Mouse (Mus musculus) limb, embryonic 10.5 days (tissue): ENCODE data around the gene Ppp2r5a. TPM values are rescaled to one million over a fixed set of nuclear protein-coding genes. Genes with fewer than 3 reads are reported as not detected.

ENCODE experiments used
- DNase-seq: peaks from one replicate; pipeline ENCODE4 v3.0.0-alpha.2; 2017; ENCODE audit warnings: low spot score
- H3K27ac ChIP-seq: fragments of 300-500 bp; sonication (generic); 2 replicates; pipeline ENCODE4 v1.5.1; 2016; ENCODE audit warnings: mild to moderate bottlenecking
- H3K27me3 ChIP-seq: fragments of 300-500 bp; sonication (generic); 2 replicates; pipeline ENCODE4 v1.6.1; 2016; ENCODE audit warnings: low read depth, mild to moderate bottlenecking; ENCODE audit not compliant: poor library complexity, severe bottlenecking
- H3K36me3 ChIP-seq: fragments of 300-500 bp; sonication (generic); 2 replicates; pipeline ENCODE4 v1.6.1; 2016; ENCODE audit warnings: mild to moderate bottlenecking, moderate library complexity
- H3K4me1 ChIP-seq: fragments of 300-500 bp; sonication (generic); 2 replicates; pipeline ENCODE4 v1.6.1; 2016
- H3K4me3 ChIP-seq: fragments of 300-500 bp; sonication (generic); 2 replicates; pipeline ENCODE4 v1.5.1; 2016; ENCODE audit warnings: mild to moderate bottlenecking, moderate library complexity
- H3K9me3 ChIP-seq: fragments of 300-500 bp; sonication (generic); replicated peaks from 2 replicates; pipeline ENCODE4 v1.6.1; 2016; ENCODE audit warnings: mild to moderate bottlenecking
- WGBS: fragments of 180-500 bp; shearing (Covaris S2); methylation state at CpG from one replicate; pipeline ENCODE4 v1.1.7; 2016; 5-methylcytosine and 5-hydroxymethylcytosine counted together
- polyA plus RNA-seq: library from polyadenylated mRNA; unstranded; fragments of >200 nt; fragmentation: Nextera tagmentation; extraction: Ambion mirVana; gene quantifications from 2 replicates; pipeline ENCODE4 v1.2.1, GENCODE M21; 2016

The Ppp2r5a gene
- 11.3 and 14.4 TPM in 2 replicates for polyA plus RNA-seq

DNA sequence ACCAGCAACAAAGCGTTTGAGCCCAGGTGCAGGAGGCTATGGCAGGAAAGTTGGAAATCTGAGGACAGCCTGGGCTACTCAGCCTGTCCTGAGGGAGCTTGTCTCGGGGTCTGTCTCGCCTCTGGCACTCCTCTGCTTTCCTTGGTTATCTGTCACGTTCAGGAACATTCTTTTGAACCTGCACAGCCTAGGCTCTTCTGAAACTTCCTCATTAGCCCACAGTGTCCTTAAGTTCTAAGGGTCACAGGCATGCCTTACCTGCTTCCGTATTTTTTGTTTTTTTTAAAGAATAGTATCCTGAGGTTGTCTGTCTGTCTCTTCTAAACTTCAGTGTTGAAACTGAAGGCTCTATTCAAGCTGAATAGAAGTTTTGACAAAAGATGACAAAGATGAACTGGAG, at the start of gene Ppp2r5a:
TSS of gene Ppp2r5a (minus strand) at position 199 of the 400 bp plus-strand sequence.
- no peak for DNase-seq
- no peak within 1 kb of the TSS for H3K27ac ChIP-seq
- H3K27me3 ChIP-seq = no peaks in the 10 kb centered on the region
- H3K9me3 ChIP-seq = no peaks in the 10 kb centered on the region
- no peak within 1 kb of the TSS for H3K4me3 ChIP-seq
- H3K4me1 ChIP-seq = peaks cover 7% of the 10 kb centered on the region
- H3K36me3 ChIP-seq = no peaks in the 10 kb centered on the region
- 54% methylated on average over 5 of the region's 5 CpGs for WGBS

DNA sequence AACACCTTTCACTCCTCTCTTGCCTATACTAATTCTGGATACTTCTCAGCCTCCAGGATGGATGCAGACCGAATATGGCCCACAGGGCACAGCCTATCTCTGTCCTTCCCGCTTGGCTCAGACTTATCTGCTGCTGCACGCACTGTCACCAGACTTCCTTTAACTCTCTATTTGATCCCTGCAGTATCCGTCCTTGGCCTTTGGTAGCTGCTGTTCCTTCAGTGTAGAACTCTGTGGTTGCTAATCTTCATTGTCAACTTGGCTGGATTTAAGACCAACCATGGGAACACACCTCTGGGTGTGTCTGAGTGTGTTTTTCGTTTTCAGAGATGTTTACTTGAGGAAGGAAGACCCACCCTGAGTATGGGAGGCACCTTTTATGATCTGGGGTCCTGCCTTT, 47.5 kb upstream of the Ppp2r5a start:
- Histone ChIP-seq H3K27ac (no peak overlapping the region), H3K4me3 (no peak overlapping the region), H3K9me3 (no peaks in the 10 kb centered on the region), H3K36me3 (no peaks in the 10 kb centered on the region), H3K4me1 (peaks cover 6% of the 10 kb centered on the region; the same call in 1 of the 2 replicates), H3K27me3 (no peaks in the 10 kb centered on the region)
- no peak for DNase-seq
- WGBS = 80% methylated on average over 5 of the region's 5 CpGs

DNA sequence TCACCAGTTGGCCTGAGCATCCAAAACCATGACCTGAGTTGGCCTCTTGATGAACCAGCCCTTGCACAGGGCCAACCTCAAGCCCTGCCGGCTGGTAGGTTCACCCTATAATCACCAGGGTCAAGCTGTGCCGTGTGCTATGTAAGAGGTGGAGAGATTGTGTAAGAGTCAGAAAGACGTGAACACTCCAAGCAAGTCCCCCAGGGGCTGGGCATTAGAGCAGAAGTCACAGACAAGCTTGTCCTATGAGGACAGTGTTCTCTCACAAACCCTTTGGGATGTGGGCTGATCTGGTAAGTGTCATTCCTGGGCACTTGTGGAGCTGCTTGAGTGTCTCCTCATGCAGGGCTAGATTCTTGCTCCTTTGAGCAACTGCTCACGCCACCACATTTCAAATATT, 46.5 kb upstream of the Ppp2r5a start:
- Histone ChIP-seq H3K36me3 (no peaks in the 10 kb centered on the region), H3K9me3 (no peaks in the 10 kb centered on the region), H3K27ac (no peak overlapping the region), H3K4me3 (no peak overlapping the region), H3K4me1 (0 out of 2 replicates have a peak, but pooled peaks cover 2% of the 10 kb centered on the region), H3K27me3 (no peaks in the 10 kb centered on the region)
- DNase-seq = no peak
- 87% methylated on average over 4 of the region's 4 CpGs for WGBS

DNA sequence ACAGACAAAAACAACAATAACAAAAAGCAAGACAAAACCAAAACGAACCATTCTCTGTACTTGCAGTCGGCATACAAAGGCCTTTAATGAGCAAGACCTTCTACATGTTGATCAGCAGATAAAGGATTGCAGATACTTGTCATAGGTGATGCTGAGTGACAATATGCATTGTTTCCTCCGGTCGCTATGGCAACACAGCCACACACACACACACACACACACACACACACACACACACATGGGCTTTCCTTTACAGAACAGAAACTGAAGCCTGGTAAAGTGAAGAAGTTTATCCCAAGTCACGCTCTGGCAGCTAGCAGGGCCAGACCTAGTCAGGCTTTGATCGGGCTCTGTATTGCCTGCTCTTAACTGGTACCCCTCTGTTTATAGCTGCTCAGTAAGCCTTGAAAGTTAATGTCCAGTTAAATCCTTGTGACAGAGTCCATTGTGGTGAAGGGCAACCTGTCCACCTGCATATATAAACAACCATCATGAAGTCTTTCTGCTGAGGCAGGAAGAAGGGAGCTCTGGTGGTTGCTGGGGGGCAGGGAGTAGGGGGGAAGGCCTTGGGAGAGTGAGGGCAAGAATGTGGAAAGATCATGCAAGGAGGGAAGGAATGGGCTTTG, 44.4 kb upstream of the Ppp2r5a start:
- Histone ChIP-seq H3K27ac (no peak overlapping the region), H3K27me3 (no peaks in the 10 kb centered on the region), H3K9me3 (no peaks in the 10 kb centered on the region), H3K4me1 (0 out of 2 replicates have a peak, but pooled peaks cover 2% of the 10 kb centered on the region), H3K4me3 (no peak overlapping the region), H3K36me3 (no peaks in the 10 kb centered on the region)
- WGBS = 84% methylated on average over 6 of the region's 6 CpGs
- DNase-seq = no peak

DNA sequence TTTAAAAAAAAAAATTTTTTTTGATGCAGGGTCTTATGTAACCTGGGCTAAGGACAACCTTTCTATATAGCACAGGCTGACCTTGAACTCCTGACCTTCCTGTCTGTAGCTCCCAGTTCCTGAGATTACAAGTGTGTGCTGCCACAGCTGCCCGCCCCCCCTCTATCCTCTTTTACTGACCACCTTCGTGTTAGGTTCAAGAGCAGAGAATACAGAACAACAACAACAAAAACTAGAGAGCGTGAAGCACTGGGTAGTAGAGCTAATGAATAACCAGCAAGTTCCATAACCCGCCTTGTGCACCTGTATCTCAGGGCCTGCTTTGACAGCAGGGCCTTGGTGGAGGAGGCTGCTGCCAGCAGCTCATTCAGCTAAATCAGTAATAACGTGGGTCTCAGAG, 43.2 kb upstream of the Ppp2r5a start:
- WGBS = 79% methylated on average over 5 of the region's 5 CpGs
- no peaks in the 10 kb centered on the region for H3K36me3 ChIP-seq
- no peak overlapping the region for H3K4me3 ChIP-seq
- no peaks in the 10 kb centered on the region for H3K9me3 ChIP-seq
- DNase-seq = no peak
- 0 out of 2 replicates have a peak, but pooled peaks cover 2% of the 10 kb centered on the region for H3K4me1 ChIP-seq
- no peak overlapping the region for H3K27ac ChIP-seq
- no peaks in the 10 kb centered on the region for H3K27me3 ChIP-seq

DNA sequence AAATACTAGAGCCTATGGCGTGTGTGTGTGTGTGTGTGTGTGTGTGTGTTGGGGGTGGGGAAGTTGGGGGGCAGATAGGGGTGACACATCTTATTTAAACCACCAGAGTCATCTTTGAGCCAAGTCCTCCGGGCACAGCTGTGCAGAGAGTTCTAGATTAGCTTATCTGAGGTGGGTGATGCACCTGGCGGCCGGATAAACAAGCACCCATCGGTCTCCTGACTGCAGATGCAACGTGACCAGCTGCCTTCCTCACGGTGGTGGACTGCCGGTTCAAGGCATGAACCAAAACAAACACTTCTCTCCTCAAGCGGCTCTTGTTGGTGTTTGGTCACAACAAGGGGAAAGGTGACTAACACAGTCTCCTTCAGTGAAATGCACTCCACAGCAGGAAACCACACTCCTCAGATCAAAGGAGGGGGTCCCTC, 42.8 kb upstream of the Ppp2r5a start:
- no peak for DNase-seq
- H3K4me3 ChIP-seq = no peak overlapping the region
- no peaks in the 10 kb centered on the region for H3K36me3 ChIP-seq
- H3K27me3 ChIP-seq = no peaks in the 10 kb centered on the region
- H3K9me3 ChIP-seq = no peaks in the 10 kb centered on the region
- no peak overlapping the region for H3K27ac ChIP-seq
- 0 out of 2 replicates have a peak, but pooled peaks cover 2% of the 10 kb centered on the region for H3K4me1 ChIP-seq
- WGBS = 68% methylated on average over 9 of the region's 9 CpGs

DNA sequence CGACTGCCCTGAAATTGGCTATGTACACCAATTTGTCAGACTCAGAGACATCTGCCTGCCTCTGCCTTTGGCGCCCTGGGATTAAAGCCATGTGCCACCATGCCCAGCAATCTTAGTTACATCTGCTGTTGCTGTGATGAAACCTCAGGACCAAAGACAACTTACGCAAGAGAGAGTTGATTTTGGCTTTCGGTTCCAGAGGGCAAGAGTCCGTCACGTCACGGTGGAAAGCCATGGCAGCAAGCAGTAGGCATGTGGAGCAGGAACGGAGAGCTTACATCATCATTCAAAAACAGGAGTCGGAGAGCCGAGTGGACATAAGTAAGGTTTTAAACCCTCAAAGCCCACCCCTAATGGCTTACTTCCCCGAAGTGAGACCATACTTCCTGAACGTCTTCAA, 42.3 kb upstream of the Ppp2r5a start:
- no peaks in the 10 kb centered on the region for H3K27me3 ChIP-seq
- DNase-seq = no peak
- H3K4me3 ChIP-seq = no peak overlapping the region
- H3K36me3 ChIP-seq = no peaks in the 10 kb centered on the region
- 87% methylated on average over 12 of the region's 12 CpGs for WGBS
- 0 out of 2 replicates have a peak, but pooled peaks cover 2% of the 10 kb centered on the region for H3K4me1 ChIP-seq
- H3K27ac ChIP-seq = no peak overlapping the region
- no peaks in the 10 kb centered on the region for H3K9me3 ChIP-seq

DNA sequence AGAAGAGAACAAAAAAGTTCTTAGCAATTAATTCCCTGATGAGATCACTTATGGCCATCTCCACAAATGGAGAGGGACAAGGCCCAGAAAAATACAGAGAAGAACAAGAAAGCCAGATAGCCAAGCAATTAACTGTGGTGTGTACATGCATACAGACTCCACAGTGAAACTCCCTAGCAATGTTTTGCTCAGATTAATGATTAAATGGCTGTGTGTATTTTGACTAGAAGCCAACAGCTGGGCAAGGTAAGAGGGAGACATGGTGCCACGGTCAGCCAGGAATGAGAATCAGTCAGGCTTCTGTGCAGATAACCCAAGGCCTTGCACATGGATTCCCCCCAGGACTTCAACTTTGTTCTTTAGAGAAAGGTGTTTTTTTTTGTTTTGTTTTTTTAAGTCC, 41.4 kb upstream of the Ppp2r5a start:
- no peaks in the 10 kb centered on the region for H3K27me3 ChIP-seq
- 0 out of 2 replicates have a peak, but pooled peaks cover 2% of the 10 kb centered on the region for H3K4me1 ChIP-seq
- no peak for DNase-seq
- H3K27ac ChIP-seq = no peak overlapping the region
- no peaks in the 10 kb centered on the region for H3K36me3 ChIP-seq
- no peaks in the 10 kb centered on the region for H3K9me3 ChIP-seq
- 83% methylated on average over 1 of the region's 1 CpGs for WGBS
- H3K4me3 ChIP-seq = no peak overlapping the region

DNA sequence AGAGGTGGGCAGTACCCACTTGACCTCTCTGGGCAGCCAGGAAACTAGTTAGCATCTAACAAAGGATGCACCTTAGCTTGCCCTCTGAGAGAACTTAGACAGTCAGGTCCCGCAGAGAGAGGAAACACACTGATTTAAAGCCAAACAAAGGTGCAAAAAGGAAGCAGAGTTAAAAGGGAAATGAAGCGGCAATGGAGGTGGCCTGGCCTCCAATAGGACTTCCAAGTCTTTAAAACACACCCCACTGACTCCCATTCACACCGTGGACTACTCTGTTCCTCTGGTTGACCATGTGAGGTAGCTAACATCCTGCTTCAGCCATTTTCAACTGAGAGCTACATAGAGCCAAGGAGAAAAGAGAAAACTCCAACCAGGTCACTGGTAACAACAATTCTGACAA, 35.9 kb upstream of the Ppp2r5a start:
- DNase-seq = no peak
- Histone ChIP-seq H3K4me1 (peaks cover 24% of the 10 kb centered on the region), H3K36me3 (no peaks in the 10 kb centered on the region), H3K4me3 (no peak overlapping the region), H3K9me3 (no peaks in the 10 kb centered on the region), H3K27me3 (no peaks in the 10 kb centered on the region), H3K27ac (no peak overlapping the region)
- WGBS = 75% methylated on average over 3 of the region's 3 CpGs

DNA sequence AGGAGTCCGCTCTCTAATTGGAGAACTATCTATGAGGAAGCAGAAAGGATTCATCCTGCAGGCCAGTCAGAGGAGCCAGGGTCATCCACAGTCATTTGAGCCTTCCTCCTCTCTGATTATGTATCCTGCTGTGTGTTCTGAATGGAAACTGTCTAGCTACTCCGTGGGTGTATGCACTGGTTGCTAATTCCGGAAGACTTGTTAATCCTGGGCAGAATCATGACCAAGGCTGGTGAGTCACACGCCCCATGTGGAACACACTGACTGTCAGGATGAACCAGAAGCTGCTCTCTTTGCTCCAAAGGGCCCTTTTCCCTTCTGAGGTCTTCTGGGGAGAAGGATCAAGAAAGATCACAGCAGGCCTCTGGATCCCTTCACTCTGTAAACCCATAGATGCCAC, 35.5 kb upstream of the Ppp2r5a start:
- WGBS = 76% methylated on average over 4 of the region's 4 CpGs
- Histone ChIP-seq H3K27me3 (no peaks in the 10 kb centered on the region), H3K36me3 (no peaks in the 10 kb centered on the region), H3K4me3 (no peak overlapping the region), H3K4me1 (peaks cover 24% of the 10 kb centered on the region), H3K9me3 (no peaks in the 10 kb centered on the region), H3K27ac (no peak overlapping the region)
- no peak for DNase-seq

DNA sequence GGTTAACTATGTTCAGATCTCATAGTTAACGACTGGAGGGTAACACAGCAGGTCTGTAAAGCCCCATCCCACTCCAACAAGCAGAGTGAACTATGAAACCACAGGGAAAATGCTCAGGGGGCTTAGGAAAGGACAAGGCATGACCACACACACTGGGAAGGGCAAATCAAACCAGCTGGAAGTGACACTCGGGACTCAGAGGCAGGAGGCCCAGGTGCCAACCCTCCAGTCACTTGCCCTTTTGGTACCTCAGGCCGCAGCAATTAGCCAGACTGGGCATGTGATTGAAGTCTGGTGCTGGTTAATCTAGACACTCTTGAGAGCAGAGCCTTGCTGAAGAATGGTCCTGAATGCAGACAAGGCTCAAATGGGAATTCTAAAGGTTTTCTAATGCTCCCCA, 33.6 kb upstream of the Ppp2r5a start:
- no peak for DNase-seq
- Histone ChIP-seq H3K36me3 (no peaks in the 10 kb centered on the region), H3K4me3 (no peak overlapping the region), H3K27me3 (no peaks in the 10 kb centered on the region), H3K4me1 (peaks cover 38% of the 10 kb centered on the region), H3K9me3 (no peaks in the 10 kb centered on the region), H3K27ac (0 out of 2 replicates have a peak overlapping the region, but pooled peaks have one; percentile 26)
- WGBS = 28% methylated on average over 3 of the region's 3 CpGs

DNA sequence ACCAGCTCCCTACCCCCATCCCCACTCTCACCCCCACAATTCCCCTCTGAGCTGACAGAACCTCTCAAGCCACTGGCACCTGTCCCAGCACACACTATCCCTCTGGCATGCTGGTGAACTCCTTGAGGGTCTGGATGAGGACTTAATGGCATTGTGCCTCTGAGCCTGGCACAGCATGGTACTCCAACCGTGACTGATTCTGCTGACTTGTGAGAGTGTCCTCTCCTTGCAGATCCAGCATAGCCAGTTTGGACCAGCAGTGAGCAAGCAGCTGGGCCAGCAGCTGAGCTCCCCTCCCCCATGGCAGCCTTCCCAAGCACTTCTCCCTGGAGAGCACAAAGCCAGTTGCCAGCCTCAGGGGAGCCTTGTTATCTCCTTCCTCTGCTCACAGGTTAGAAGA, 32.3 kb upstream of the Ppp2r5a start:
- no peak for DNase-seq
- Histone ChIP-seq H3K36me3 (no peaks in the 10 kb centered on the region), H3K9me3 (no peaks in the 10 kb centered on the region), H3K27me3 (no peaks in the 10 kb centered on the region), H3K4me3 (no peak overlapping the region), H3K27ac (no peak overlapping the region), H3K4me1 (peaks cover 38% of the 10 kb centered on the region)
- WGBS = 23% methylated on average over 1 of the region's 1 CpGs

DNA sequence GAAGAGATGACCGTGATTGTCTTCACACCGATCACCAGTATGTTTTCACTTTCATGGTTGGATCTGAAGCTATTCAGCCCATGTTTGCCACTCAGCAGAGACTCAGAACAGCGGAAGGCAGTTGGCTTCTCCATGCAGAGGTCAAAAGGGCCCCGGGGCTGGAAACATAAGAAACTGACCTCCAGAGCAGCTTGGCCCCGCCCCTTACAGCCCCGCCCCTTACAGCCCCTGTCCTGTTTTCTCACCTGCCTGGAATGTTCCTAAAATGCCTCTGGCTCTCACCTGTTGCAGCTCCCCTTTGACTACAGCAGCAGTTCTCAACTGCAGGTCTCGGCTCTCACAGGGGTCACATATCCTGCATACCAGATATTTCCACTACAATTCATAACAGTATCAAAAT, 29.5 kb upstream of the Ppp2r5a start:
- Histone ChIP-seq H3K27me3 (no peaks in the 10 kb centered on the region), H3K4me3 (no peak overlapping the region), H3K27ac (no peak overlapping the region), H3K9me3 (no peaks in the 10 kb centered on the region), H3K36me3 (no peaks in the 10 kb centered on the region), H3K4me1 (peaks cover 38% of the 10 kb centered on the region)
- 30% methylated on average over 7 of the region's 7 CpGs for WGBS
- DNase-seq = no peak

DNA sequence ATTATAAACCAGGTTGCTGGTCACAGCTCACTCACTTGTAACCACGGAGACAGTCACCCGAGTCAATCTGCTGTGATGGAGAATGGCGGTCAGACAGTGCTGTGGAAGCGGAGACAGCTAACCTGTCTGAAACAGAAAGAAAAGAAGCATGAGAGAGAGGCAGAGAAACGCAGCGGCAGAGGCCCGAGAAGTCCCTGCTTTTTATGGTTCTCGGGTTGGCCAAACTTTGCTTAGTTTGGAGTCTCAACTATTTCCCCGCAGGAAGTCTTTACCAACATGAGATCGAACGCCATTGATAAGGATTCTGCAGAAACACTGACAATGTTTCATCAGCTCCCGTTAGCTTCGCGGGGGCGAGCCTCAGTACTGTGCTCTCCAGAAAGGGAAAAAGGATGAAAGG, 29.0 kb upstream of the Ppp2r5a start:
- Histone ChIP-seq H3K27me3 (no peaks in the 10 kb centered on the region), H3K4me3 (no peak overlapping the region), H3K36me3 (no peaks in the 10 kb centered on the region), H3K9me3 (no peaks in the 10 kb centered on the region), H3K4me1 (peaks cover 35% of the 10 kb centered on the region), H3K27ac (no peak overlapping the region)
- DNase-seq = no peak
- 77% methylated on average over 15 of the region's 15 CpGs for WGBS
